Mouse (Mus musculus): ENCODE data around the gene Dlx6. TPM values are rescaled to one million over a fixed set of nuclear protein-coding genes. Genes with fewer than 3 reads are reported as not detected.

The Dlx6 gene
- polyA plus RNA-seq, 1 experiment, result not detected

GRCm38 (mm10) chr6:6914849-6915525, 51.9 kb downstream of the Dlx6 start:
- no peak overlapping the region for H3K4me3 ChIP-seq (ENCODE audit: low read depth, low read length)
- TF ChIP-seq POLR2A (IDR thresholded peaks at IDR 0.05; ENCODE audit: low read depth, low read length) (no peak), CTCF (IDR thresholded peaks at IDR 0.05; ENCODE audit: extremely low read depth, insufficient read length, insufficient replicate concordance, low read depth, low read length) (no peak)
- H3K4me1 ChIP-seq (ENCODE audit: control insufficient read depth, insufficient read depth, insufficient read length, low read length), result no peaks in the 10 kb centered on the region
- no peaks in the 10 kb centered on the region for H3K27me3 ChIP-seq (ENCODE audit: control insufficient read depth, insufficient read depth, low read length)
- no peak overlapping the region for H3K27ac ChIP-seq (ENCODE audit: insufficient read depth, low read depth, low read length)
- H3K36me3 ChIP-seq (ENCODE audit: control insufficient read depth, insufficient read depth, low read length), result no peaks in the 10 kb centered on the region
- WGBS, result 38% methylated on average over 5 of the region's 5 CpGs

DNA sequence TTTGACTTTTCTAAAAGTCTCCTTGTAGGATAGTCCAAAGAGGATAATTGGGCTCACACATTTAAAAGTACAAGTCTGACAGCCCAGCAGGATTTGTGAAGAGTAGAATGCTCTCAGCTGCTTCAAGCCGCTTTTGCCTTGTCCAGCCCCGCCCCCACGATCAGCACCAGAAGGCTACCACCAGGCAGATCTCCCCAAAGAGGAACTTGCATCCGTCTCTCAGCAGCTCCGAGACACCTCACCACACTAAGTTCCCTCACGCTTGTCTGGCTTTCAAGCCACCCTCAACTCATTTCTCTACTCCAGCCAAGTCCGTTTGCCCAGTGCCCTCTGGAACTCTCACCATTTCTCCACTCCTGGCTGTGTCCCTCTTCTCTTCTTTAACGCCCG, 52.4 kb downstream of the Dlx6 start:
- no peaks in the 10 kb centered on the region for H3K27me3 ChIP-seq (ENCODE audit: control insufficient read depth, insufficient read depth, low read length)
- no peak overlapping the region for H3K4me3 ChIP-seq (ENCODE audit: low read depth, low read length)
- H3K36me3 ChIP-seq (ENCODE audit: control insufficient read depth, insufficient read depth, low read length), result no peaks in the 10 kb centered on the region
- no peaks in the 10 kb centered on the region for H3K4me1 ChIP-seq (ENCODE audit: control insufficient read depth, insufficient read depth, insufficient read length, low read length)
- no peak overlapping the region for H3K27ac ChIP-seq (ENCODE audit: insufficient read depth, low read depth, low read length)
- TF ChIP-seq POLR2A (IDR thresholded peaks at IDR 0.05; ENCODE audit: low read depth, low read length) (no peak), CTCF (IDR thresholded peaks at IDR 0.05; ENCODE audit: extremely low read depth, insufficient read length, insufficient replicate concordance, low read depth, low read length) (no peak)
- 56% methylated on average over 9 of the region's 9 CpGs for WGBS

DNA sequence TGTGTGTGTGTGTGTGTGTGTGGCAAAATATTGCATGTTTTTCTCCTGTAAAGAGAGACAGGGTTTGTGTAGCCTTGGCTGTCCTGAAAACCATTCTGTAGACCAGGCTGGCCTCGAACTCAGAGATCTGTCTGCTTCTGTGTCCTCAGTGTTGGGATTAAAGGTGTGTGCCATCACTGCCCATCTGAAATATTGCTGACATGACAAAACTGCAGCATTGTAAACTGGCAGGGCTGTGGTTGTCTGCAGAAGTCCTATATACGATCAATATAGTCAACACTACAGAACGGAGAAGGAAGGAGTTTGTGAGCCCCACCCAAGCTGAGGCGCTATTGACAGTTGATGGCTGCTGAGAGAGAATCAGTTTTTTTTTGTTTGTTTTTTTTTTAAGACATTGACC, 54.2 kb downstream of the Dlx6 start:
- H3K27me3 ChIP-seq (ENCODE audit: control insufficient read depth, insufficient read depth, low read length), result no peaks in the 10 kb centered on the region
- TF ChIP-seq POLR2A (IDR thresholded peaks at IDR 0.05; ENCODE audit: low read depth, low read length) (no peak), CTCF (IDR thresholded peaks at IDR 0.05; ENCODE audit: extremely low read depth, insufficient read length, insufficient replicate concordance, low read depth, low read length) (no peak)
- 83% methylated on average over 4 of the region's 4 CpGs for WGBS

More for the DNA sequence above, 54.2 kb downstream of the Dlx6 start:
- no peaks in the 10 kb centered on the region for H3K4me1 ChIP-seq (ENCODE audit: control insufficient read depth, insufficient read depth, insufficient read length, low read length)
- no peak overlapping the region for H3K4me3 ChIP-seq (ENCODE audit: low read depth, low read length)
- no peaks in the 10 kb centered on the region for H3K36me3 ChIP-seq (ENCODE audit: control insufficient read depth, insufficient read depth, low read length)
- no peak overlapping the region for H3K27ac ChIP-seq (ENCODE audit: insufficient read depth, low read depth, low read length)

Other genes starting within 250 kb of the Dlx6 start
- gene Dlx5, start 18.8 kb downstream of the Dlx6 start, polyA plus RNA-seq (2012; rRNA removed), result 0.11 TPM in 1 of 2 replicates, not detected in the other
- 0.09 and 0.10 TPM in 2 replicates for gene Sdhaf3, start 92.7 kb downstream of the Dlx6 start, polyA plus RNA-seq (2012; rRNA removed)

Data from small intestine, adult 2 months (tissue).